Mouse (Mus musculus): Measurements from ENCODE around the gene Mapre1. TPM values are rescaled to one million over a fixed set of nuclear protein-coding genes. Genes with fewer than 3 reads are reported as not detected.
"Not testable (repeated sequence)": the region's sequence is repeated elsewhere in the genome, so short reads cannot be mapped to it uniquely, and the experiment has no call there.

Gene Mapre1
- total and polyA plus RNA-seq, 3 experiments = 3.5 to 221 (median 89.8) TPM

DNA sequence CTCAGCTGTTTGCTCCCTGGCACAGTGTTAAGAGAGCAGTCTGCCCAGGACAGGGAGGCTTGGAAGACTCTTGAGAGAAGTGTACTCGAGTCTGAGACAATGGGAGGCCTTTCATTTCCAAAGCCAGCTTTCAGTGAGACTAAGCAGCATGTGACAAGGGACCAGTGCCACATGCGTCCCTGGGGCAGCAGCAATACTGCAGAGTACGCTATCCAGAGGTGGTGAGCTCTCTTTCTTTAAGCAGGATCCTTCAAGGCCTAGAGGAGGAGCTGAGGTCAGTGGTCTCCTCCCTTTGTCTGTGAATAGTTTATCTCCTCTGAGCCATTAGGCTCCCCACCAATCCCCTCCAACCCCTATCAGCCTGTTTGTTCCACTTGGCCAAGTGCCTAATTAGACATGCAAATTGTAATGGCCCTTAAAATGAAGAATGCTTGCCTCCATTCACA, 28.4 kb upstream of the Mapre1 start:
- Histone ChIP-seq H3K27me3 (ENCODE audit: insufficient read depth, low read length) (peaks cover 20% of the 10 kb centered on the region), H3K4me3 (ENCODE audit: low read depth, low read length) (no peak overlapping the region), H3K4me1 (ENCODE audit: insufficient read depth, low read depth, low read length) (peaks cover 2% of the 10 kb centered on the region; the same call in 1 of the 2 replicates), H3K9me3 (replicated peaks) (no peaks in the 10 kb centered on the region), H3K36me3 (replicated peaks) (no peaks in the 10 kb centered on the region)
- ATAC-seq (ENCODE audit: extremely low read depth, insufficient number of reproducible peaks, low FRiP score, poor library complexity, severe bottlenecking) = no peak
- no peak for TF ChIP-seq POLR2AphosphoS5 (IDR thresholded peaks at IDR 0.05; ENCODE audit: insufficient replicate concordance, low read depth, low read length)
- no peak for DNase-seq (ENCODE audit: low spot score)

DNA sequence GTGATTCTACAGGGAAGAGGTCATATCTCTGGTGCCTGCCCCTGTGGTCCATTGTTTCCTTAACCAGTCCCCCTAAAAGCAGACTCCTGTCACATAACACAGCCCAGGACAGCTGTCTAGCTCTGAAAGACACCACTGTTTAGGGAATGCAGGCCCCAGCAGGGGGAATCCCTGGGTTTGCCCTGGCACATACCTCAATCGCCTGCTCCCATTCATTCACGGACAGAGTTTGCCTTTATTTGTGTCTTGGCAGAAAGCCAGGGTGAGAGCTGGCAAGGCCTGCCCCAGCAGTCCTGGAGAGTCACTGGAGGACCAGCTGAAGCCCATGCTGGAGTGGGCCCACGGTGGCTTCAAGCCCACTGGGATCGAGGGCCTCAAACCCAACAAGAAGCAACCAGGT, 27.8 kb upstream of the Mapre1 start:
- TF ChIP-seq GATA1 (IDR thresholded peaks at IDR 0.05; ENCODE audit: borderline replicate concordance, low read length) = no peak
- no peak for TF ChIP-seq TAL1 (conservative IDR thresholded peaks at IDR 0.05; ENCODE audit: low read depth, low read length)
- no peak for TF ChIP-seq POLR2AphosphoS5 (IDR thresholded peaks at IDR 0.05; ENCODE audit: insufficient replicate concordance, low read depth, low read length)
- TF ChIP-seq GATA2 (IDR thresholded peaks at IDR 0.05; ENCODE audit: borderline replicate concordance, low read depth, low read length) = no peak
- no peak for TF ChIP-seq CTCF (IDR thresholded peaks at IDR 0.05; ENCODE audit: low read depth, low read length)
- Histone ChIP-seq H3K4me3 (ENCODE audit: low read depth, low read length) (no peak overlapping the region), H3K9me3 (replicated peaks) (no peaks in the 10 kb centered on the region), H3K36me3 (replicated peaks) (no peaks in the 10 kb centered on the region), H3K4me1 (ENCODE audit: insufficient read depth, low read depth, low read length) (peaks cover 2% of the 10 kb centered on the region; the same call in 1 of the 2 replicates), H3K27me3 (ENCODE audit: insufficient read depth, low read length) (peaks cover 20% of the 10 kb centered on the region)
- no peak for DNase-seq (ENCODE audit: low spot score)
- no peak for ATAC-seq (ENCODE audit: extremely low read depth, insufficient number of reproducible peaks, low FRiP score, poor library complexity, severe bottlenecking)

DNA sequence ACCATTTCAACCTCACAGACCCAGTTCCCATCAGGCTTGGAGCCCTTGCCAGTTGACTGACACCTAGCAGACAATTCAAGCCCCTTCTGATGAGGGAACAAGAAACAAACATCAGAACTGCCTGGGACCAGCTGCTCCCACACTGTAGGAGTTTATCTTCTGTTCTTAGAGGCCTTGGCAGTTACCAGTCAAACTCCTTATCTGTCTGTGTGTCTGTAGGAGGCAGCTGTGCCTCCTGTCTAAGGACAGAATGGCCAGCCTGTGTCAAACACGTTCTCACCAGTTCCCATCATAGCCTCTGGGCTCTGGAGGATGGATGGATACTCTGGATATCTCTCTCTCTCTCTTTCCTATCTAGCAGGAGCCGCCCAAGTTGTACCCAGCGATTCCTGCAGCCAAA, 23.2 kb upstream of the Mapre1 start:
- DNase-seq (ENCODE audit: low spot score); H3K4me1 ChIP-seq (ENCODE audit: insufficient read depth, low read depth, low read length); H3K4me3 ChIP-seq (ENCODE audit: low read depth, low read length); H3K36me3 ChIP-seq (replicated peaks); ATAC-seq (ENCODE audit: extremely low read depth, insufficient number of reproducible peaks, low FRiP score, poor library complexity, severe bottlenecking); H3K9me3 ChIP-seq (replicated peaks): not testable (repeated sequence)
- H3K27me3 ChIP-seq (ENCODE audit: insufficient read depth, low read length) = peaks cover 17% of the 10 kb centered on the region

DNA sequence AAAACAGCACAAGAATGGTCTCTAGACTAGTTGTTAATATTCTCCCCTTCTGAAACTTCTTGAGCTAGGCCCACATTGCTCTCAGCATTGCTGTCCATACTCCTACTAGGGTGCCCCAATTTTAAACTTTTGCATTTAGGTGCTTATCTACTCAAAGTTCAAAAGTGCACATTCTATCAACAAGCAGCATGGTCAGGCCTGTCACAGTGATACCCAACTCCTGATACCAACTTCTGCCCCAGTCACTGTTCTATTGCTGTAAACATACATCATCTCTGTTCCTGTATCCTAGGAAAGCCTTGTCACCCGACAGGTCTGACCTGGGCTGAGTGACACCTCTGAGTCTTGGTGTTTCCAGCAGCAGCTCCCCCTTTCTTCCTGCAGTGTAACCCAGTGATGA, 18.0 kb upstream of the Mapre1 start:
- DNase-seq (ENCODE audit: low spot score) (no peak), ATAC-seq (ENCODE audit: extremely low read depth, insufficient number of reproducible peaks, low FRiP score, poor library complexity, severe bottlenecking) (no peak)
- no peaks in the 10 kb centered on the region for H3K36me3 ChIP-seq (replicated peaks)
- H3K4me3 ChIP-seq (ENCODE audit: low read depth, low read length) = no peak overlapping the region
- no peak for TF ChIP-seq TAL1 (conservative IDR thresholded peaks at IDR 0.05; ENCODE audit: low read depth, low read length)
- TF ChIP-seq GATA1 (IDR thresholded peaks at IDR 0.05; ENCODE audit: borderline replicate concordance, low read length) = no peak
- TF ChIP-seq GATA2 (IDR thresholded peaks at IDR 0.05; ENCODE audit: borderline replicate concordance, low read depth, low read length) = no peak
- no peak for TF ChIP-seq POLR2AphosphoS5 (IDR thresholded peaks at IDR 0.05; ENCODE audit: insufficient replicate concordance, low read depth, low read length)
- no peak for TF ChIP-seq CTCF (IDR thresholded peaks at IDR 0.05; ENCODE audit: low read depth, low read length)
- H3K27me3 ChIP-seq (ENCODE audit: insufficient read depth, low read length) = peaks cover 7% of the 10 kb centered on the region
- no peaks in the 10 kb centered on the region for H3K9me3 ChIP-seq (replicated peaks)
- H3K4me1 ChIP-seq (ENCODE audit: insufficient read depth, low read depth, low read length) = peaks cover 4% of the 10 kb centered on the region; the same call in 1 of the 2 replicates

DNA sequence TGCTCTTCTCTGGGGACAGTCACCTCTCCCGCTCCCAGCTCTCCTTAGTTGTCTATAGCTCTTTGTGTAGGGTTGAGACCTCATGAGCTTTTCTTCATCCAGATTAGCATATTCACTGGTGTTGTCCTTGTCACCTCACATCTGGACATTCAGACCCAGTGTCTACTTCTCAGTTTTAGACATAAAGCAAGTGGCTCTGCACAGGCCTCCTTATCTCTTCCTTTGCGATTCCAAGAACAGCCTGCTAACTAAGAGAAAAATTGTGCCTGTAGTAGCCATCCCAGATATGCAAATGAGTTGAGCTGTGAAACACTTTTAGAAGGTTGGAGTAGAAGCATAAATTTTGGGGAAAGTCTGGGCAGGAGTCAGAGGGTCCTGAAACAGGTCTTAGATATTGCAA, 16.6 kb upstream of the Mapre1 start:
- no peak for DNase-seq (ENCODE audit: low spot score)
- peaks cover 4% of the 10 kb centered on the region; the same call in 1 of the 2 replicates for H3K4me1 ChIP-seq (ENCODE audit: insufficient read depth, low read depth, low read length)
- no peaks in the 10 kb centered on the region for H3K9me3 ChIP-seq (replicated peaks)
- H3K27me3 ChIP-seq (ENCODE audit: insufficient read depth, low read length) = peaks cover 11% of the 10 kb centered on the region
- H3K36me3 ChIP-seq (replicated peaks) = no peaks in the 10 kb centered on the region
- TF ChIP-seq POLR2AphosphoS5 (IDR thresholded peaks at IDR 0.05; ENCODE audit: insufficient replicate concordance, low read depth, low read length) = no peak
- TF ChIP-seq GATA2 (IDR thresholded peaks at IDR 0.05; ENCODE audit: borderline replicate concordance, low read depth, low read length) = no peak
- no peak for TF ChIP-seq TAL1 (conservative IDR thresholded peaks at IDR 0.05; ENCODE audit: low read depth, low read length)
- no peak for TF ChIP-seq GATA1 (IDR thresholded peaks at IDR 0.05; ENCODE audit: borderline replicate concordance, low read length)
- TF ChIP-seq CTCF (IDR thresholded peaks at IDR 0.05; ENCODE audit: low read depth, low read length) = no peak
- H3K4me3 ChIP-seq (ENCODE audit: low read depth, low read length) = no peak overlapping the region
- ATAC-seq (ENCODE audit: extremely low read depth, insufficient number of reproducible peaks, low FRiP score, poor library complexity, severe bottlenecking) = no peak

DNA sequence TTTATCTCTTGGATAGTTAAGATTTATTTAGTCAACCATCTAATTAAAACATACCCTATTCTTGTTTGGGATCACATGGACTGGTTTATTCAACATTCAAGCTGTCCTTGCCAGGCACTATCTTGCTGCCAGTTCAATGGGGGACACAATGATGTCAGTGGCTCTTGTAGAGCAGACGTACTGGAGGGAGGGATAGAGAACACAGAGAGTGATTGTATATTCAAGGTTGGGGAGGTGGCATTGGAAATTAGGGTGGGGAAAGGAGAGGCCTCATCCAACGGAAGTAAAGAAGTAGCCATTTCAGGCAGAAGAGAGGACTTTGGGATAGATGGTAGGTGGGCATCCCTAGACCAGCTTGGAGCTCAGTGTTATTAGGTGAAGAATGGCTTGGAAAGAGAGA, 16.2 kb upstream of the Mapre1 start:
- TF ChIP-seq CTCF (IDR thresholded peaks at IDR 0.05; ENCODE audit: low read depth, low read length) = no peak
- no peak for TF ChIP-seq GATA1 (IDR thresholded peaks at IDR 0.05; ENCODE audit: borderline replicate concordance, low read length)
- TF ChIP-seq GATA2 (IDR thresholded peaks at IDR 0.05; ENCODE audit: borderline replicate concordance, low read depth, low read length) = no peak
- Histone ChIP-seq H3K9me3 (replicated peaks) (no peaks in the 10 kb centered on the region), H3K4me1 (ENCODE audit: insufficient read depth, low read depth, low read length) (peaks cover 4% of the 10 kb centered on the region; the same call in 1 of the 2 replicates), H3K4me3 (ENCODE audit: low read depth, low read length) (no peak overlapping the region), H3K27me3 (ENCODE audit: insufficient read depth, low read length) (peaks cover 16% of the 10 kb centered on the region), H3K36me3 (replicated peaks) (no peaks in the 10 kb centered on the region)
- DNase-seq (ENCODE audit: low spot score) = no peak
- ATAC-seq (ENCODE audit: extremely low read depth, insufficient number of reproducible peaks, low FRiP score, poor library complexity, severe bottlenecking) = no peak

DNA sequence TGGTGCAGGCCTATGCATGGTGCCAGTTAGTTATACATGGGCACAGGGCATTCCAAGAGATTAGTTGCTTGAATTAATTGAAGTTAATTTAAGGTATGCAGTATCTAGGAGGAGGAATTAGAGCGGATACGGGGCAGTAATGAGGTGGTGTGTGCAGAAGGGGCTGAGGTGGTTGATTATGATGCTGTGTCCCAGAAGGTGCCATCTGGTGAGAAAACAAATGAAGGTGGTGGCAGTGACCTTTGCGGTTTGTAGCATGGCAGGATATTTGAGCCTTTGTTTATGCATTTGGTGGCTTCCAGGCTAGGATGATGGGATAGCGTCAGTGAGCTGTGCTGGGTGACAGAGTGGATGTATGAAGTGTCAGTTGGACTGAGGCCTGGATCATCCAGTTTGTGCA, 15.8 kb upstream of the Mapre1 start:
- ATAC-seq (ENCODE audit: extremely low read depth, insufficient number of reproducible peaks, low FRiP score, poor library complexity, severe bottlenecking) (no peak), DNase-seq (ENCODE audit: low spot score) (no peak)
- H3K4me1 ChIP-seq (ENCODE audit: insufficient read depth, low read depth, low read length) = peaks cover 4% of the 10 kb centered on the region; the same call in 1 of the 2 replicates
- no peak overlapping the region for H3K4me3 ChIP-seq (ENCODE audit: low read depth, low read length)
- TF ChIP-seq CTCF (IDR thresholded peaks at IDR 0.05; ENCODE audit: low read depth, low read length) = no peak
- no peak for TF ChIP-seq POLR2AphosphoS5 (IDR thresholded peaks at IDR 0.05; ENCODE audit: insufficient replicate concordance, low read depth, low read length)
- no peak for TF ChIP-seq GATA2 (IDR thresholded peaks at IDR 0.05; ENCODE audit: borderline replicate concordance, low read depth, low read length)
- no peak for TF ChIP-seq GATA1 (IDR thresholded peaks at IDR 0.05; ENCODE audit: borderline replicate concordance, low read length)
- no peak for TF ChIP-seq TAL1 (conservative IDR thresholded peaks at IDR 0.05; ENCODE audit: low read depth, low read length)
- H3K36me3 ChIP-seq (replicated peaks) = no peaks in the 10 kb centered on the region
- no peaks in the 10 kb centered on the region for H3K9me3 ChIP-seq (replicated peaks)
- peaks cover 16% of the 10 kb centered on the region for H3K27me3 ChIP-seq (ENCODE audit: insufficient read depth, low read length)

Measured in G1E (cell line).